Mouse (Mus musculus) midbrain, embryonic 12.5 days (tissue): ENCODE measurements at regions not wholly inside any gene's neighbourhood (a gene's known extent, or its start where the extent isn't known, plus 50 kb on each side); places are given as distances from the start of the nearest gene placed in this dataset.
A peak's percentile ranks its signal among the peaks of the same experiment; 100 is the strongest.

Source experiments
- ATAC-seq: fragments of 200-750 bp; cut with Nextera tagmentation; 2 replicates; pipeline ENCODE4 v1.8.0; 2017; ENCODE audit warnings: low read depth, moderate TSS enrichment, moderate library complexity; ENCODE audit not compliant: low FRiP score
- H3K27ac ChIP-seq: fragments of 300-500 bp; sonication (generic); replicated peaks from 2 replicates; pipeline ENCODE4 v1.5.1; 2016; ENCODE audit warnings: mild to moderate bottlenecking
- H3K27me3 ChIP-seq: fragments of 300-500 bp; sonication (generic); 2 replicates; pipeline ENCODE4 v1.6.1; 2016; ENCODE audit warnings: mild to moderate bottlenecking
- H3K36me3 ChIP-seq: fragments of 300-500 bp; sonication (generic); 2 replicates; pipeline ENCODE4 v1.6.1; 2016
- H3K4me1 ChIP-seq: fragments of 300-500 bp; sonication (generic); 2 replicates; pipeline ENCODE4 v1.6.1; 2016
- H3K4me2 ChIP-seq: fragments of 300-500 bp; sonication (generic); replicated peaks from 2 replicates; pipeline ENCODE4 v1.6.1; 2016; ENCODE audit warnings: mild to moderate bottlenecking, moderate library complexity
- H3K4me3 ChIP-seq: fragments of 300-500 bp; sonication (generic); 2 replicates; pipeline ENCODE4 v1.5.1; 2016; ENCODE audit warnings: mild to moderate bottlenecking
- H3K9ac ChIP-seq: fragments of 300-500 bp; sonication (generic); replicated peaks from 2 replicates; pipeline ENCODE4 v1.6.1; 2016; ENCODE audit warnings: mild to moderate bottlenecking, moderate library complexity
- H3K9me3 ChIP-seq: fragments of 300-500 bp; sonication (generic); 2 replicates; pipeline ENCODE4 v1.6.1; 2016; ENCODE audit warnings: mild to moderate bottlenecking
- WGBS: fragments of 180-500 bp; shearing (Covaris S2); methylation state at CpG from one replicate; pipeline ENCODE4 v1.1.7; 2016; 5-methylcytosine and 5-hydroxymethylcytosine counted together

DNA sequence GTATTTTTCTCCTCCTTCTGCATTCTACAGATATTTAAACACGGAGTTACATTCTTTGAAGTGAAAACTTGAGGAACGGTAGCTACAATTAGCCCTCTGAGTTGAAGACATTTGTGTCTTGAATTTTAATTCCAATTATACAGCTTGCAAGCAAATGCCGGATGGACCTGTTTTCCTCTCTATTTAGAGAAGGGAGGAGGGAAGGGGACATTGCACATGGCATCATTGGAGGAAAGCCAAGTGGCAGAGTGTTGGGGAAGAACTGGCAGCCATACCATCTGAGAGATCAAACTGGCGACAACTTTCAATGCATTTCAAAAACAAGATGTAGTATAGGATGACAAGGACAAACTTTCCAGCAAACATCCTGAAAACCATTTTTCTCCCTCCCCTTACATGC is 493.4 kb downstream of the Cenpc1 start:
- 83% methylated on average over 4 of the region's 4 CpGs for WGBS
- no peak for ATAC-seq
- Histone ChIP-seq H3K9ac (no peak overlapping the region), H3K9me3 (no peaks in the 10 kb centered on the region), H3K4me3 (no peak overlapping the region), H3K4me1 (no peaks in the 10 kb centered on the region), H3K36me3 (no peaks in the 10 kb centered on the region), H3K4me2 (no peak overlapping the region), H3K27me3 (no peaks in the 10 kb centered on the region), H3K27ac (no peak overlapping the region)

DNA sequence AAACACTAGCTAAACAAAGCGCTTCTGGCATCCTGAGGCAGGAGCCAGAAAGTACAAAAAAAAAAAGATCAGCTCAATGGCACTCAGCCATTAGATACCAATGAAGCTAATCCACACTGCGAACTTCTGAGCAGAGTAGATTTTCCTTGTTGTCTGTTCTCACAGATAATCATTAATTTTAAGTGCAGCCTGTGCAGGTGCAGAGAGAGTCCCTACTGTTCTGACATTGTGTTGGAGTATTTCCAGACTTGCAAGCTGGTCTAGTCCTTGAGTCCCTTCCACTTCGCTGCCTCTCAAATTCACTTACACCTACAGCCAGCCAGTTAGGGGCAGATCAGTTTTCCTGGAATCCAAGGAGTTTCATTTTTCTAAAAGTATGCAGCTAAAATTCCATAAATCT is 494.0 kb downstream of the Cenpc1 start:
- 81% methylated on average over 3 of the region's 3 CpGs for WGBS
- no peak overlapping the region for H3K27ac ChIP-seq
- no peaks in the 10 kb centered on the region for H3K36me3 ChIP-seq
- ATAC-seq: no peak
- H3K4me3 ChIP-seq: no peak overlapping the region
- H3K4me2 ChIP-seq: no peak overlapping the region
- no peak overlapping the region for H3K9ac ChIP-seq
- no peaks in the 10 kb centered on the region for H3K9me3 ChIP-seq
- H3K27me3 ChIP-seq: no peaks in the 10 kb centered on the region
- H3K4me1 ChIP-seq: no peaks in the 10 kb centered on the region

DNA sequence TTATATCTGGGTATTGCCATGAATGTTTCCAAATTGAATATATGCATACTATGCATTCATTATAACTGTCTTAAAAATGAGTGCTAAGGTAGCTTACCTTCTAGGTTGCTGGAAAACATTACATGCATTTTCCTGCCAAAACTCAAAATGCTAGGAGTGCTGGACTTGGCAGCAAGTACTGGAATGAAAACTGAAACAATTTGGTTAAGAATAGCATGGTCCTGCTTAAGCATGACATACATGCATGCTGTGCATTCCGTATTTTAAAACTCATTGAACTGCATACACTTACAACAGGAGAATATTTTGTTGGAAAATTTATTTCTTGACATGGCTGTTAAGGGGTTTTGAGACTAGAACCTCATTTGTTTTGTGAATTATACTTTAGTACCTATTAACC is 529.1 kb downstream of the Cenpc1 start:
- no peaks in the 10 kb centered on the region for H3K4me1 ChIP-seq
- H3K27ac ChIP-seq: no peak overlapping the region
- ATAC-seq: no peak
- H3K36me3 ChIP-seq: no peaks in the 10 kb centered on the region
- H3K4me2 ChIP-seq: no peak overlapping the region
- H3K27me3 ChIP-seq: no peaks in the 10 kb centered on the region
- no peak overlapping the region for H3K4me3 ChIP-seq
- 100% methylated on average over 1 of the region's 1 CpGs for WGBS
- H3K9ac ChIP-seq: no peak overlapping the region
- 0 out of 2 replicates have a peak, but pooled peaks cover 3% of the 10 kb centered on the region for H3K9me3 ChIP-seq

DNA sequence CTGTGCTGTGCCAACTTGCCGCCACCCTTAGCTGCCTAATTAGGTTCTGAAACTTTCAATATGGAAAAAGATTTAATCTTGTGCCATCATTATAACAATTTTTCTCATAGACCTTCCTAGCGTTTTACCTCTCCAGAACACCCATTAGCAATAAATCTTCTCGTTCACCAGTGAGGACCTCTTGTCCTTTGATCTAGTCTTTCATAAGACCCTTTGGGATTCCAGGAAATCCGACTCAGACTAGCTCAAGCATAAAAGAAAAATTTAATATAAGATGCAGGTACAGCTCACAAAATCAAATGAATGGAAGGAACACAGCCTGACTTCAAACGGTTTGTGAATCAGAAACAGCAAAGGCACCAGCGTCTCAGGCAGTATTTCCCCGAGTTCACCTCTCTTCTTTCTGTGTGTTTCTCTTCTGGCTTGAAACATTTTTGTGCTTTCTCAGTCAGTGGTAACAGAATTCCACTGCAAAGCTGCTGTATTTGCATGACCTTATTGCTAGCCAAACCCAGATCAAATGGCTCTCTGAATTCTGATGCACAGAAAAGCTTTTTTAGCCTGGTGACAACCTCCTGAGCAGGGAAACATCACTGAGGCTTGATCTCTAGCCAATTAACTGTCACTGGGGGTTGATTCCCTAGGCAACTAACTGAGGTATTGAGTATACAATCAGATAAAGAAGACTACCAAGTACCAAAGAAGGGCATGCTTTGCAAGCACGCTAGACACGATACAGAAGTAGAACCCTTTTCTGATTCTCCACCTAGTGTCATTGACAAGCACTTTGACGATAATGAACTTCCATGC is 539.8 kb downstream of the Cenpc1 start:
- no peak overlapping the region for H3K4me2 ChIP-seq
- H3K9ac ChIP-seq: no peak overlapping the region
- H3K4me3 ChIP-seq: no peak overlapping the region
- no peak for ATAC-seq
- no peak overlapping the region for H3K27ac ChIP-seq
- 81% methylated on average over 10 of the region's 10 CpGs for WGBS
- no peaks in the 10 kb centered on the region for H3K27me3 ChIP-seq
- no peaks in the 10 kb centered on the region for H3K9me3 ChIP-seq
- H3K4me1 ChIP-seq: no peaks in the 10 kb centered on the region
- no peaks in the 10 kb centered on the region for H3K36me3 ChIP-seq

DNA sequence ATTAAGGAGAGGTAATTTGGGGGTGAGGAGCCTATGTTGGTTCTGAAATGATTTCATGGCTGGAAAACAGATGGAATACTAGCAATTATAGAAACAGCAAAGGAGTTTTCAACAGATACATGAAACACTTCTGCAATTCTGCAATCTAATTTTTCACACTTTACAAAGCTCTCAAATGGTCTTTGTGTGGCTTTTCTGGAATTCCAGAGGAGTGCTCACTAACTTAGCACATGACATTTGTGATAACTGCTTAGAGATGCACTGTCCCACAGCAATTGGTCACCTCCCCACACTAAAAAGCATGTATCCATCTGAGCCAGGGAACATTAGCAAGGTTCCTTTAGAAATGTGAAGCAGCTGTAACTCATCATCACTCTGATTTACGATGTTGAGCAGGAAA is 560.1 kb downstream of the Cenpc1 start:
- no peaks in the 10 kb centered on the region for H3K4me1 ChIP-seq
- H3K27ac ChIP-seq: no peak overlapping the region
- H3K9ac ChIP-seq: no peak overlapping the region
- no peaks in the 10 kb centered on the region for H3K27me3 ChIP-seq
- H3K9me3 ChIP-seq: no peaks in the 10 kb centered on the region
- no peak overlapping the region for H3K4me3 ChIP-seq
- H3K36me3 ChIP-seq: no peaks in the 10 kb centered on the region
- 81% methylated on average over 1 of the region's 1 CpGs for WGBS
- ATAC-seq: no peak
- no peak overlapping the region for H3K4me2 ChIP-seq

DNA sequence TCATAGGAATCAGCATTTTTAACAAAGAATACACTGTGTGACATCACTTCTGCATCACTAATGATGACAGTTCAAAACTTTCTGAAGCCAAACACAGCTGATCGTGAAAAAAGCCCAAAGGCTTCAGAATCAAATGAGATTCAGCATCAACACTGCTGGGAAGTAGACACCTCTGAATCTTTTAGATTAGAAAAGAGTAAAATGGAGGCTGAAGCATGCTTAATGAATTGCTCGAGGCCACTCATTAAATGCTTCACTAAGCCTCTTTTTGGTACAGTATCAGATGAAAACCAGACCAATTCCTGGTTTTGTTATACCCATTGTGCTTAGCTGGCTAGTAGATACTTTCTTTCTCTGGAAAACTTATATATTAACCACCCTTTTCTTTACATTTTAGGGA is 568.1 kb downstream of the Cenpc1 start:
- ATAC-seq: 0 out of 2 replicates have a peak, but pooled peaks have one; percentile 38
- Histone ChIP-seq H3K9me3 (no peaks in the 10 kb centered on the region), H3K27ac (no peak overlapping the region), H3K4me1 (no peaks in the 10 kb centered on the region), H3K4me3 (no peak overlapping the region), H3K27me3 (no peaks in the 10 kb centered on the region), H3K36me3 (no peaks in the 10 kb centered on the region), H3K9ac (no peak overlapping the region), H3K4me2 (no peak overlapping the region)
- 64% methylated on average over 2 of the region's 2 CpGs for WGBS

DNA sequence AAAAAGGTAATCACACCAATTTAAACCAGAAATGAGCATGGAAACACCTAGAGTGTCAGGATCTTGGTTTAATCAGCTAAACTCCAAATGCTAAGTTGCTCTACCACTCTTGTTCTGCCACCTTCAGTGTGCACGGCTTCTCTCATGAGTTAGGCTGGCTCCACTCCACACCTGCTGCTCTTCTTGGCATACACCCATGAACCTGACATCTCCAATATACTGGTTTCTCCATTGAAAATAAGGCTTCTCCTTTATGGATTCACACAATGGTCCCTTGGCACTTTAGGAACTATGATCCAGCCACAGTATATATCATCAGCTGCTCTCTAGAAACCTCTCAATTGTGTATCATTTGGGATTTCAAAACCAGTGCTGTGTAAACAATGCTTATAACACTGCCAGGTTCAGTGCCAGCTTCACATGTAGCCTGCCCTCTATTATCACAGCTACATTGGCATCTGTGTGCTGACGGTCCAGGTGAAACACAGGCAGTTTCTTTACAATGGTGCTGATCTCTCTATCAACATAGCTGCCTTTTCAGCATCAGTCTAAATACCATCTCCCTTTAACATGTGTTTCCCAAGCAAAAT is 579.6 kb downstream of the Cenpc1 start:
- ATAC-seq: no peak
- no peak overlapping the region for H3K27ac ChIP-seq
- 98% methylated on average over 2 of the region's 2 CpGs for WGBS
- no peaks in the 10 kb centered on the region for H3K9me3 ChIP-seq
- no peaks in the 10 kb centered on the region for H3K36me3 ChIP-seq
- no peak overlapping the region for H3K9ac ChIP-seq
- H3K4me2 ChIP-seq: no peak overlapping the region
- H3K4me1 ChIP-seq: no peaks in the 10 kb centered on the region
- H3K4me3 ChIP-seq: no peak overlapping the region
- no peaks in the 10 kb centered on the region for H3K27me3 ChIP-seq

DNA sequence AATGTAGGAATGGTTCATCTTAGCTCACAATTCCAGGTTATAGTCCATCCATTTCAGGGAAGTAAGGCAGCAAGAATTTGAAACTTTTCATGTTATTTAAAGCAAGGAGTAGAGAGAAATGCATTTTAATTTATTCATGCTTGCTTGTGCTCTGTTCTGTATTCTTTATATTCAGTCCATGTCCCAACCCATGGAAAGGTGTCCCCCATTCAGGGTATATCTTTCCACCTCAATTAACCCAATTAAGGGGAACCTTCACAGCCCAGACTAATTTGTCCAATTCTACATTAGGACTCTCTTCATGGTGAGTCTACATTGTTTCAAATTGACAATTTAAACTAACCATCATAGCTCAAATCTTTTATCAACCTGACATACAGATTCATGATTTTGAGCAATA is 580.2 kb downstream of the Cenpc1 start:
- Histone ChIP-seq H3K36me3 (no peaks in the 10 kb centered on the region), H3K27me3 (no peaks in the 10 kb centered on the region), H3K4me1 (no peaks in the 10 kb centered on the region), H3K27ac (no peak overlapping the region), H3K9me3 (no peaks in the 10 kb centered on the region), H3K4me3 (no peak overlapping the region), H3K9ac (no peak overlapping the region), H3K4me2 (no peak overlapping the region)
- peak; percentile 60; the same call in 1 of the 2 replicates for ATAC-seq

DNA sequence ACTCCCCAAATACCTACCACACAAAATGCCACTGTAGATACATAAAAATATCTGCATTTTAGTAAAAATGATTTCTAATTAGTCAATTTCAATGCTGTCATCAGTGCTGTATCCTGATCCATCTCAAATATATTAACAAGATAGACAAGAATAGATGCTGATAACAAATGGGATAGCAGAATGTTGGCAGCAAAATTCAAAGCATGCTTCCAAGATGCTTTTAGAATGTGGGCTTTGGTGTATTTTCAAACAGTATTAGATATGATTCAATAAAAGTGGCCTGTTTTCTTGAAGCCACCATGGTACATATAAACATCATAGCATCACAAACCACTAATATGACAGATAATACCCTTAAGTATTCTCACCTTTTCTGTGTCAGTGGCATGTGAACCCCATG is 597.6 kb downstream of the Cenpc1 start:
- no peak overlapping the region for H3K27ac ChIP-seq
- no peaks in the 10 kb centered on the region for H3K9me3 ChIP-seq
- H3K4me2 ChIP-seq: no peak overlapping the region
- H3K36me3 ChIP-seq: no peaks in the 10 kb centered on the region
- H3K9ac ChIP-seq: no peak overlapping the region
- H3K27me3 ChIP-seq: no peaks in the 10 kb centered on the region
- ATAC-seq: no peak
- no peak overlapping the region for H3K4me3 ChIP-seq
- no peaks in the 10 kb centered on the region for H3K4me1 ChIP-seq

DNA sequence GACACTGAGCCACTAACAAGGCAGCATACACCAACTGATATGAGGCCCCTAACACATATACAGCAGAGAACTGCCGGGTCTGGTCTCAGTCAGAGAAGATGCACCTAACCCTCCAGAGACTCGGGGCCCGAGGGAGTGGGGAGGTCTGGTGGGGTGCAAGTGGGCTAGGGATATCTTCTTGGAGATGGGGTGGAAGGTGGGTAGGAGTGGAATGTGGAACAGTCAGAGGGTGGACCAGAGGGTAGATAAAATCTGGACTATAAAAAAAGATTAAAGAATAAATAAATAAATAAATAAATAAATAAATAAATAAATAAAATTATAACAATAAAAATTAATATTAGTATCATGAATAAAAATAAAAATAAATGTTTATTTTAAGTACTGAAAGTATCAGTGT is 598.2 kb downstream of the Cenpc1 start:
- no peaks in the 10 kb centered on the region for H3K4me1 ChIP-seq
- no peak overlapping the region for H3K4me3 ChIP-seq
- H3K27ac ChIP-seq: no peak overlapping the region
- no peaks in the 10 kb centered on the region for H3K9me3 ChIP-seq
- H3K36me3 ChIP-seq: no peaks in the 10 kb centered on the region
- 91% methylated on average over 3 of the region's 3 CpGs for WGBS
- no peak overlapping the region for H3K9ac ChIP-seq
- ATAC-seq: peak; percentile 41; the same call in 1 of the 2 replicates
- no peaks in the 10 kb centered on the region for H3K27me3 ChIP-seq
- no peak overlapping the region for H3K4me2 ChIP-seq
